Mouse (Mus musculus) olfactory bulb, adult 2 months (tissue): ENCODE data around the gene Nrcam.

Experiments used
- CTCF ChIP-seq: fragments of 200-500 bp; IDR thresholded peaks from 2 replicates; pipeline ENCODE4 v1.5.1; 2012; ENCODE audit warnings: low read depth, mild to moderate bottlenecking, low read length, moderate library complexity; ENCODE audit not compliant: insufficient read depth
- POLR2A ChIP-seq: fragments of 200-500 bp; IDR thresholded peaks from 2 replicates; pipeline ENCODE4 v1.6.1; 2012; ENCODE audit warnings: mild to moderate bottlenecking, low read depth, low read length, moderate library complexity; ENCODE audit not compliant: insufficient read depth

GRCm38 (mm10) chr12:44325091-44325490, 3.6 kb upstream of the Nrcam start:
- no peak for TF ChIP-seq POLR2A
- TF ChIP-seq CTCF: no peak
